Mouse (Mus musculus) ES-Bruce4 (cell line): ENCODE data around the gene Bnip3. TPM values are rescaled to one million over a fixed set of nuclear protein-coding genes. Genes with fewer than 3 reads are reported as not detected.

Source experiments
- H3K27ac ChIP-seq: 2 replicates; pipeline ENCODE4 v1.5.1; 2012; ENCODE audit warnings: low read length, inconsistent platforms; ENCODE audit not compliant: insufficient read depth
- H3K27me3 ChIP-seq: 2 replicates; pipeline ENCODE4 v1.6.1; 2012; ENCODE audit warnings: mild to moderate bottlenecking, low read length, inconsistent platforms; ENCODE audit not compliant: control insufficient read depth, poor library complexity, insufficient read depth, severe bottlenecking
- H3K36me3 ChIP-seq: 2 replicates; pipeline ENCODE4 v1.6.1; 2012; ENCODE audit warnings: inconsistent platforms, mild to moderate bottlenecking, low read length, moderate library complexity; ENCODE audit not compliant: control insufficient read depth, poor library complexity, insufficient read depth, severe bottlenecking
- H3K4me1 ChIP-seq: one replicate; pipeline ENCODE4 v1.8.1; 2011; ENCODE audit warnings: low read length; ENCODE audit not compliant: control insufficient read depth, insufficient read depth
- H3K4me3 ChIP-seq: 2 replicates; pipeline ENCODE4 v1.5.1; 2011; ENCODE audit warnings: low read depth, mild to moderate bottlenecking, low read length
- H3K9ac ChIP-seq: 2 replicates; pipeline ENCODE4 v1.6.1; 2012; ENCODE audit warnings: low read depth, mild to moderate bottlenecking, inconsistent platforms; ENCODE audit not compliant: poor library complexity, severe bottlenecking
- H3K9me3 ChIP-seq: replicated peaks from 2 replicates; pipeline ENCODE4 v1.6.1; 2012; ENCODE audit warnings: mild to moderate bottlenecking, low read length, inconsistent platforms; ENCODE audit not compliant: control insufficient read depth, poor library complexity, insufficient read depth, severe bottlenecking
- CTCF ChIP-seq: IDR thresholded peaks from one replicate; pipeline ENCODE4 v1.8.1; 2011; ENCODE audit warnings: low read depth, low read length
- EP300 ChIP-seq: IDR thresholded peaks from 2 replicates; pipeline ENCODE4 v1.6.1; 2011; ENCODE audit warnings: low read depth, low read length; ENCODE audit not compliant: insufficient read depth
- POLR2A ChIP-seq: IDR thresholded peaks from one replicate; pipeline ENCODE4 v1.8.1; 2011; ENCODE audit warnings: low read length; ENCODE audit not compliant: insufficient read depth
- polyA plus RNA-seq: library from polyadenylated mRNA; stranded (reverse); fragments of >200 nt; gene quantifications from 2 replicates; pipeline ENCODE4 v1.2.4, GENCODE M21; 2011; ENCODE audit warnings: low read depth; ENCODE audit not compliant: missing spikeins, insufficient read depth, insufficient read length

The Bnip3 gene
- polyA plus RNA-seq, 1 experiment: 73.7 TPM

GRCm38 (mm10) chr7:138898122-138898521 lies 11.2 kb downstream of the Bnip3 start:
- peaks cover 4% of the 10 kb centered on the region for H3K36me3 ChIP-seq

GRCm38 (mm10) chr7:138885365-138886289 lies 23.7 kb downstream of the Bnip3 start:
- no peaks in the 10 kb centered on the region for H3K4me1 ChIP-seq
- no peak overlapping the region for H3K4me3 ChIP-seq
- H3K27me3 ChIP-seq: no peaks in the 10 kb centered on the region
- no peak overlapping the region for H3K27ac ChIP-seq
- H3K9me3 ChIP-seq: no peaks in the 10 kb centered on the region
- no peak overlapping the region for H3K9ac ChIP-seq
- peaks cover 18% of the 10 kb centered on the region for H3K36me3 ChIP-seq
- TF ChIP-seq CTCF (no peak), POLR2A (no peak), EP300 (no peak)

More at GRCm38 (mm10) chr7:138898122-138898521, 11.2 kb downstream of the Bnip3 start:
- Histone ChIP-seq H3K9me3 (no peaks in the 10 kb centered on the region), H3K9ac (no peak overlapping the region), H3K27ac (no peak overlapping the region), H3K27me3 (no peaks in the 10 kb centered on the region), H3K4me1 (peaks cover 2% of the 10 kb centered on the region), H3K4me3 (no peak overlapping the region)
- TF ChIP-seq POLR2A: no peak
- TF ChIP-seq EP300: no peak
- TF ChIP-seq CTCF: no peak

- no peaks in the 10 kb centered on the region for H3K9me3 ChIP-seq
- no peak overlapping the region for H3K4me3 ChIP-seq
- H3K36me3 ChIP-seq: peaks cover 36% of the 10 kb centered on the region
- no peak for TF ChIP-seq CTCF
- no peak for TF ChIP-seq POLR2A
- no peak for TF ChIP-seq EP300
- no peaks in the 10 kb centered on the region for H3K4me1 ChIP-seq
- H3K9ac ChIP-seq: no peak overlapping the region
- no peaks in the 10 kb centered on the region for H3K27me3 ChIP-seq
- no peak overlapping the region for H3K27ac ChIP-seq
Measured at GRCm38 (mm10) chr7:138883724-138884123, 25.6 kb downstream of the Bnip3 start.

- Histone ChIP-seq H3K27ac (no peak overlapping the region), H3K9me3 (no peaks in the 10 kb centered on the region), H3K4me3 (no peak overlapping the region), H3K36me3 (peaks cover 84% of the 10 kb centered on the region), H3K4me1 (no peaks in the 10 kb centered on the region), H3K27me3 (no peaks in the 10 kb centered on the region), H3K9ac (no peak overlapping the region)
- no peak for TF ChIP-seq EP300
- no peak for TF ChIP-seq POLR2A
- no peak for TF ChIP-seq CTCF
Measured at GRCm38 (mm10) chr7:138875031-138875430, 34.3 kb downstream of the Bnip3 start.

GRCm38 (mm10) chr7:138872956-138873355 lies 36.4 kb downstream of the Bnip3 start:
- no peak overlapping the region for H3K9ac ChIP-seq
- no peaks in the 10 kb centered on the region for H3K9me3 ChIP-seq
- no peak overlapping the region for H3K27ac ChIP-seq
- no peaks in the 10 kb centered on the region for H3K27me3 ChIP-seq
- H3K4me1 ChIP-seq: no peaks in the 10 kb centered on the region
- TF ChIP-seq EP300 (no peak), CTCF (no peak), POLR2A (no peak)
- no peak overlapping the region for H3K4me3 ChIP-seq
- H3K36me3 ChIP-seq: peaks cover 84% of the 10 kb centered on the region

- Histone ChIP-seq H3K4me1 (no peaks in the 10 kb centered on the region), H3K4me3 (no peak overlapping the region), H3K27me3 (no peaks in the 10 kb centered on the region), H3K9me3 (no peaks in the 10 kb centered on the region), H3K27ac (no peak overlapping the region), H3K9ac (no peak overlapping the region), H3K36me3 (peaks cover 51% of the 10 kb centered on the region)
- TF ChIP-seq POLR2A (no peak), CTCF (no peak), EP300 (no peak)
Measured at GRCm38 (mm10) chr7:138868316-138868715, 41.0 kb downstream of the Bnip3 start.
